Mouse (Mus musculus) bone marrow macrophage, adult 2 months (primary cell): Measurements from ENCODE around the gene Clic4.

Experiments used
- CTCF ChIP-seq: IDR thresholded peaks from 2 replicates; pipeline ENCODE4 v1.5.1; 2012; ENCODE audit warnings: low read depth, mild to moderate bottlenecking, low read length, moderate library complexity
- POLR2A ChIP-seq: IDR thresholded peaks from 2 replicates; pipeline ENCODE4 v1.6.1; 2012; ENCODE audit warnings: mild to moderate bottlenecking, low read depth, low read length, borderline replicate concordance

GRCm38 (mm10) chr4:135248250-135249018 is 24.2 kb downstream of the Clic4 start:
- TF ChIP-seq POLR2A (no peak), CTCF (no peak)
